Mouse (Mus musculus) cerebral cortex, adult 2 months (tissue): ENCODE results near the gene 1700020D05Rik.

Experiments
- WGBS: fragments of 180-500 bp; shearing (Covaris S2); methylation state at CpG from one replicate; pipeline ENCODE4 v1.1.7; 2018; 5-methylcytosine and 5-hydroxymethylcytosine counted together

Gene 1700020D05Rik

GRCm38 (mm10) chr19:5475069-5475714, 28.4 kb downstream of the 1700020D05Rik start:
- 26% methylated on average over 13 of the region's 13 CpGs for WGBS

- 2% methylated on average over 62 of the region's 68 CpGs for WGBS
Observed at GRCm38 (mm10) chr19:5474281-5475068, 29.1 kb downstream of the 1700020D05Rik start.

- WGBS: 6% methylated on average over 22 of the region's 22 CpGs
Observed at GRCm38 (mm10) chr19:5473720-5474119, 29.9 kb downstream of the 1700020D05Rik start, which contains the start of gene Efemp2. Gene Efemp2 (plus strand): TSS chr19:5473954.

GRCm38 (mm10) chr19:5472857-5473256, 30.7 kb downstream of the 1700020D05Rik start:
- WGBS: 80% methylated on average over 3 of the region's 3 CpGs

- WGBS: 54% methylated on average over 5 of the region's 5 CpGs
Observed at GRCm38 (mm10) chr19:5471846-5472245, 31.7 kb downstream of the 1700020D05Rik start.

- WGBS: 48% methylated on average over 5 of the region's 5 CpGs
Observed at GRCm38 (mm10) chr19:5468374-5468773, 35.2 kb downstream of the 1700020D05Rik start, which contains the start of gene Ctsw. Gene Ctsw (minus strand): TSS chr19:5468507.

- 74% methylated on average over 6 of the region's 6 CpGs for WGBS
Observed at GRCm38 (mm10) chr19:5466916-5467500, 36.6 kb downstream of the 1700020D05Rik start.

- WGBS: 93% methylated on average over 8 of the region's 8 CpGs
Observed at GRCm38 (mm10) chr19:5465037-5465436, 38.5 kb downstream of the 1700020D05Rik start.

- WGBS: 28% methylated on average over 15 of the region's 15 CpGs
Observed at GRCm38 (mm10) chr19:5463791-5464562, 39.6 kb downstream of the 1700020D05Rik start.

GRCm38 (mm10) chr19:5463212-5463611, 40.4 kb downstream of the 1700020D05Rik start:
- 91% methylated on average over 9 of the region's 9 CpGs for WGBS

GRCm38 (mm10) chr19:5461411-5461810, 42.2 kb downstream of the 1700020D05Rik start:
- 86% methylated on average over 6 of the region's 6 CpGs for WGBS

GRCm38 (mm10) chr19:5460465-5460911, 43.1 kb downstream of the 1700020D05Rik start, which contains the start of gene Fibp:
Gene Fibp (plus strand): TSS chr19:5460615.
- under 1% methylated on average over 32 of the region's 32 CpGs for WGBS

GRCm38 (mm10) chr19:5459896-5460295, 43.7 kb downstream of the 1700020D05Rik start:
- WGBS: 13% methylated on average over 3 of the region's 3 CpGs

GRCm38 (mm10) chr19:5459019-5459418, 44.6 kb downstream of the 1700020D05Rik start:
- WGBS: 31% methylated on average over 7 of the region's 7 CpGs

- 9% methylated on average over 14 of the region's 14 CpGs for WGBS
Observed at GRCm38 (mm10) chr19:5457746-5458442, 45.7 kb downstream of the 1700020D05Rik start, which contains the start of gene Ccdc85b. Gene Ccdc85b (minus strand): TSS chr19:5457894.

GRCm38 (mm10) chr19:5456922-5457745, 46.5 kb downstream of the 1700020D05Rik start:
- 1% methylated on average over 70 of the region's 70 CpGs for WGBS

- WGBS: 2% methylated on average over 26 of the region's 26 CpGs
Observed at GRCm38 (mm10) chr19:5456241-5456921, 47.2 kb downstream of the 1700020D05Rik start.

GRCm38 (mm10) chr19:5455568-5455967, 48.0 kb downstream of the 1700020D05Rik start:
- WGBS: 12% methylated on average over 8 of the region's 8 CpGs

- WGBS: 54% methylated on average over 12 of the region's 12 CpGs
Observed at GRCm38 (mm10) chr19:5455037-5455436, 48.5 kb downstream of the 1700020D05Rik start.
